Mouse (Mus musculus) neural tube, embryonic 15.5 days (tissue): Measurements from ENCODE around the gene Mrpl23. TPM values are rescaled to one million over a fixed set of nuclear protein-coding genes. Genes with fewer than 3 reads are reported as not detected.

Experiments
- ATAC-seq: fragments of 200-750 bp; cut with Nextera tagmentation; 2 replicates; pipeline ENCODE4 v1.8.0; 2017; ENCODE audit warnings: mild to moderate bottlenecking, moderate TSS enrichment, moderate library complexity; ENCODE audit not compliant: low FRiP score
- H3K27ac ChIP-seq: fragments of 300-500 bp; sonication (generic); replicated peaks from 2 replicates; pipeline ENCODE4 v1.5.1; 2015; ENCODE audit warnings: mild to moderate bottlenecking, inconsistent platforms
- H3K27me3 ChIP-seq: fragments of 300-500 bp; sonication (generic); replicated peaks from 2 replicates; pipeline ENCODE4 v1.6.1; 2015; ENCODE audit warnings: inconsistent platforms
- H3K36me3 ChIP-seq: fragments of 300-500 bp; sonication (generic); 2 replicates; pipeline ENCODE4 v1.6.1; 2015; ENCODE audit warnings: inconsistent platforms
- H3K4me1 ChIP-seq: fragments of 300-500 bp; sonication (generic); 2 replicates; pipeline ENCODE4 v1.6.1; 2015; ENCODE audit warnings: inconsistent platforms
- H3K4me2 ChIP-seq: fragments of 300-500 bp; sonication (generic); 2 replicates; pipeline ENCODE4 v1.6.1; 2015; ENCODE audit warnings: inconsistent platforms, mild to moderate bottlenecking, moderate library complexity
- H3K4me3 ChIP-seq: fragments of 300-500 bp; sonication (generic); replicated peaks from 2 replicates; pipeline ENCODE4 v1.5.1; 2015; ENCODE audit warnings: mild to moderate bottlenecking, inconsistent platforms
- H3K9ac ChIP-seq: fragments of 300-500 bp; sonication (generic); replicated peaks from 2 replicates; pipeline ENCODE4 v1.6.1; 2015; ENCODE audit warnings: mild to moderate bottlenecking, inconsistent platforms
- H3K9me3 ChIP-seq: fragments of 300-500 bp; sonication (generic); replicated peaks from 2 replicates; pipeline ENCODE4 v1.6.1; 2016; ENCODE audit warnings: inconsistent platforms
- WGBS: fragments of 180-500 bp; shearing (Covaris S2); methylation state at CpG from one replicate; pipeline ENCODE4 v1.1.7; 2015; ENCODE audit warnings: mixed read lengths; 5-methylcytosine and 5-hydroxymethylcytosine counted together
- polyA plus RNA-seq: library from polyadenylated mRNA; unstranded; fragments of >200 nt; fragmentation: Nextera tagmentation; extraction: Ambion mirVana; gene quantifications from 2 replicates; pipeline ENCODE4 v1.2.1, GENCODE M21; 2015

The Mrpl23 gene
- polyA plus RNA-seq, 1 experiment from 2014 or later = 27.9 TPM

- H3K27ac ChIP-seq = no peak overlapping the region
- WGBS = 48% methylated on average over 11 of the region's 11 CpGs
Measured at GRCm38 (mm10) chr7:142553417-142554335, 21.2 kb downstream of the Mrpl23 start.

DNA sequence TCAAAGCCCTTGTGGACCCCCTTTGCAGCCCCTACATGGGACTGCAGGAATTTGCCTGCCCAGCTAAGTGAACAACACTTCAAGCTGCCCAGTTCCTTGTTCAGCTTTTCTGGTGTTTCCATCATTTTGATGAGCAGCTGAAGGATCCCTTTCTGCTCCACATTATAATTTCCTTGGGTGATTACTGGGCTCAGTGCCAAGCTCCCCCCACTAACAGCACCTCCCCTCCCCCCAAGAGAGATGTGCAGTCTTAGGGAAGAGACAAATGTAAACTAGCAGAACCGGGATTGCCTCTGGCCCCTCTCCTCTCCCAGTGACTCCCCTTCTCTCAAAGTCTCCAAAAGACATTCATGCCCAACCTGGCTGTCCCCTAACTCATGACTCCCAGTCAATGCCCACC lies 22.1 kb downstream of the Mrpl23 start:
- Histone ChIP-seq H3K4me1 (peaks cover 15% of the 10 kb centered on the region), H3K9ac (no peak overlapping the region), H3K9me3 (no peaks in the 10 kb centered on the region), H3K27ac (no peak overlapping the region), H3K36me3 (no peaks in the 10 kb centered on the region), H3K4me3 (no peak overlapping the region), H3K27me3 (no peaks in the 10 kb centered on the region), H3K4me2 (no peak overlapping the region)
- 27% methylated on average over 1 of the region's 1 CpGs for WGBS
- ATAC-seq = no peak

More at GRCm38 (mm10) chr7:142553417-142554335, 21.2 kb downstream of the Mrpl23 start:
- no peaks in the 10 kb centered on the region for H3K36me3 ChIP-seq
- no peak for ATAC-seq
- no peak overlapping the region for H3K4me3 ChIP-seq
- no peaks in the 10 kb centered on the region for H3K9me3 ChIP-seq
- no peaks in the 10 kb centered on the region for H3K27me3 ChIP-seq
- no peak overlapping the region for H3K4me2 ChIP-seq
- H3K4me1 ChIP-seq = peaks cover 15% of the 10 kb centered on the region
- H3K9ac ChIP-seq = no peak overlapping the region

DNA sequence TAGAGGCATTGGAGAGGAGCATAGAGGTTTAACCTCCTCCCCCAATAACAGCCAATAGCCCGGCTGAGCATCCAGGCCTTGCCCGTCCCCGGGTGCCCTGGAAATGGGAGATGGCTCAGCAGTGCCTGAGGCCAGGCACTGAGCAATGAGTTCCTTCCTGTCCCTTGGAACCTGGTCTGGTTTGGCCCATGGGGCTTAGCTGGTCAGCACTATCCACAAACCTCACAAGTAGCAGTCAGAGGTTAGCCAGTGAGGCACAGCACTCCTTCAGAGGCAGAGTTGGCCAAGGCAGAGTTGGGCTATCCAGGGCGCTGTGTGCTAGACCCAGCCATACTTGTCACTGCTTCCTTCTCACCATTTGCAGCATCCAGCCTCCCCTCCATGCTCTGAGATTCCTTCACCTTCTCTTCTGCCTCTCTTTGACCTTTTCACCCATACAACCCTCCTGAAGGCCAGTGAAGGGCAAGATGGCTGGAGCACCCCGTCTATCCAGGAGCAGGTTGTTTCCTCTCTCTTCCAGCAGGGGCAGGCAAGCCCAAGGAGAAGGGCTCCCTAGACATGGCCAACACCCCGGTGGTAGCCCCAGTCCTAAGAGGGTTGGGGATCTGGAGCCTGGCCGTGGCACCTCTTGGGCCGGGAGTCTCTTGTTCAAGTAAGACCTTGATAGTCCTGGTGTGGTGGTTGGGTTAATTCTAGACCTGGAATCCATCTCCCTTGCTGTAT lies 23.0 kb downstream of the Mrpl23 start:
- peaks cover 15% of the 10 kb centered on the region for H3K4me1 ChIP-seq
- H3K9ac ChIP-seq = no peak overlapping the region
- no peak overlapping the region for H3K27ac ChIP-seq
- no peak for ATAC-seq
- 91% methylated on average over 8 of the region's 8 CpGs for WGBS
- H3K27me3 ChIP-seq = no peaks in the 10 kb centered on the region
- H3K9me3 ChIP-seq = no peaks in the 10 kb centered on the region
- H3K36me3 ChIP-seq = no peaks in the 10 kb centered on the region
- no peak overlapping the region for H3K4me2 ChIP-seq
- H3K4me3 ChIP-seq = no peak overlapping the region

DNA sequence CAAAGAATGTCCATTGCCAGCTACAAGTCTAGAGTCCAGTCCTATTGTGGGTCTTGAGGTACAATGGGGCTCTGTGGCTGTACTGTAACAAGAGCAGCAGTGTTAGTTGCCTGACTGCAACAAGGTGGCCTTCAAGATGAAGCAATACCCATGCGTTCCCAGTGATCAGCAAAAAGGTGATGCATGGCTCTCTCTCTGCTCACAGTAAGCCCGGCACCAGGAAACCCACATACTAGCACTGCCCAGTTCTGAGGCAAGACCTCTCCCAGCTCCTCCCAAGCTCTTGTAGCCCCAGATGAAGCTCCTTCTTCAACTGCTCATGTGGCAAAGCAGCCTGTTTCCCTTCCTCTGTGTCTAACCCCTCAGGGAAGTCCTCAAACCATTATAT lies 23.6 kb downstream of the Mrpl23 start:
- Histone ChIP-seq H3K4me2 (no peak overlapping the region), H3K27me3 (no peaks in the 10 kb centered on the region), H3K27ac (no peak overlapping the region), H3K9ac (no peak overlapping the region), H3K36me3 (no peaks in the 10 kb centered on the region), H3K4me3 (no peak overlapping the region), H3K4me1 (peaks cover 15% of the 10 kb centered on the region), H3K9me3 (no peaks in the 10 kb centered on the region)
- ATAC-seq = no peak
- WGBS = 100% methylated on average over 2 of the region's 2 CpGs

- WGBS = 79% methylated on average over 6 of the region's 6 CpGs
- Histone ChIP-seq H3K27me3 (0 out of 2 replicates have a peak, but pooled peaks cover 2% of the 10 kb centered on the region), H3K9me3 (no peaks in the 10 kb centered on the region), H3K9ac (no peak overlapping the region), H3K4me2 (no peak overlapping the region), H3K36me3 (no peaks in the 10 kb centered on the region), H3K27ac (no peak overlapping the region), H3K4me3 (no peak overlapping the region), H3K4me1 (peaks cover 28% of the 10 kb centered on the region)
- ATAC-seq = no peak
Measured at GRCm38 (mm10) chr7:142557696-142558095, 25.2 kb downstream of the Mrpl23 start.

DNA sequence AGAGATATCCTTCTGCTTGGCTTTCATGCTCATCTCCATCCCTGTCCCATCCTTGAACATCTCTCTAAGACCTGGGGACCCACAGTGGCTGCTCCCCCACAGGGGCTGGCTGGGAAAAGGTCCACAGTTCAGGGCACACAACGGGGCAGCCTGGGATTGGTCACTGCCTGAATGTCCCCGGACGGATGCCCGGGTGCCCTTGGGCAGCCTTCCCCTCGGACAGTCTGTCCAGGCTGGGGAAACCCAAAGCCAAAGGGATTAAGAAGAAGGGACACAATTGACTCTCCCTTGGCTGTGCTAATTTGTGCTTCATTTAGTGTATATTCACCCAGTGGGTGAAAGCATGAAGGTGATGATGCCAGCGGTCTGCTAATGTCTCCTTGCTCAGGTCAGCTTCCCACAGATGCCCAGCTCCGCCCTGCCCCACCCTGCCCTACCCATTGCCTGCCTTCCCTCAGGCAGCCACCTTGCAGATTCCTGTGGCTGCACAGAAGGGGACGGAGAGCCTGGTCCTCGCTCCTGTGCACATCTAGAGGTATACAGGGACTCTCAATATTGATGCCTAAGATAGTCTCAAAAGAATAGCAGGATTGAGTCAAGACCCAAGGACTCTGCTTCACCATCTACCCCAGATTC lies 26.1 kb downstream of the Mrpl23 start:
- no peak overlapping the region for H3K9ac ChIP-seq
- no peak overlapping the region for H3K27ac ChIP-seq
- H3K4me3 ChIP-seq = no peak overlapping the region
- H3K9me3 ChIP-seq = no peaks in the 10 kb centered on the region
- H3K36me3 ChIP-seq = no peaks in the 10 kb centered on the region
- no peak overlapping the region for H3K4me2 ChIP-seq
- ATAC-seq = no peak
- peaks cover 33% of the 10 kb centered on the region for H3K4me1 ChIP-seq
- WGBS = 98% methylated on average over 9 of the region's 9 CpGs
- H3K27me3 ChIP-seq = 0 out of 2 replicates have a peak, but pooled peaks cover 2% of the 10 kb centered on the region

DNA sequence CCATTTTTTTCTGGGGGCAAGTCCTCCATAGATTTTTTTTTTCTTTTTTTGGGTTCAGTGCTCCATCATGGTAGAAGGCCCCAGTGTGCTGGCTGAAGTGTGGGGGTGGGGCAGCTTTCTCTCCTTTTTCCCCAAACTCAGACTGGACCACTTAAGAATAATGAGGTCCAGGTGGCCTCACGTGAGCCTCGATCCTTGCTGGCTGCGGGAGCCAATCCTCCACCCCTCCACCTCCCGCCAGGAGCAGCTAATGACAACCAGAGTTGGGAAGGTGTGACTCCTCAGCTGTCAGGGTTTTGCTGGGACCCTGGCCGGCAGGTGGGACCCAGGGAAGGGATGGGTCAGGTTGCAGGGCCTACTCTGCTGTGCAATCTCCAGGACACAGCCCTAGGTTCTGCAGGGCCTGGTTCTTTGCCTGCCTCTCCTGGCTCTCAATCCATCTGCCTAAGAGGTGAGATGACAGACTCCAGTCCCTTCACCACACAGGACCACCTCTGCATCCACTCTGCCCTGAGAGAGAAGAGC lies 27.2 kb downstream of the Mrpl23 start:
- H3K36me3 ChIP-seq = no peaks in the 10 kb centered on the region
- H3K9me3 ChIP-seq = no peaks in the 10 kb centered on the region
- ATAC-seq = no peak
- H3K4me2 ChIP-seq = no peak overlapping the region
- H3K27me3 ChIP-seq = 0 out of 2 replicates have a peak, but pooled peaks cover 2% of the 10 kb centered on the region
- H3K9ac ChIP-seq = no peak overlapping the region
- H3K4me1 ChIP-seq = peaks cover 23% of the 10 kb centered on the region; the same call in 1 of the 2 replicates
- H3K27ac ChIP-seq = no peak overlapping the region
- H3K4me3 ChIP-seq = no peak overlapping the region
- whole genome bisulfite sequencing = 70% methylated on average over 5 of the region's 5 CpGs

GRCm38 (mm10) chr7:142560942-142561855 lies 28.7 kb downstream of the Mrpl23 start:
- Histone ChIP-seq H3K4me3 (no peak overlapping the region), H3K27me3 (0 out of 2 replicates have a peak, but pooled peaks cover 2% of the 10 kb centered on the region), H3K4me2 (no peak overlapping the region), H3K9me3 (no peaks in the 10 kb centered on the region), H3K9ac (no peak overlapping the region), H3K36me3 (no peaks in the 10 kb centered on the region), H3K4me1 (peaks cover 18% of the 10 kb centered on the region; the same call in 1 of the 2 replicates), H3K27ac (no peak overlapping the region)
- 42% methylated on average over 18 of the region's 18 CpGs for WGBS
- no peak for ATAC-seq

DNA sequence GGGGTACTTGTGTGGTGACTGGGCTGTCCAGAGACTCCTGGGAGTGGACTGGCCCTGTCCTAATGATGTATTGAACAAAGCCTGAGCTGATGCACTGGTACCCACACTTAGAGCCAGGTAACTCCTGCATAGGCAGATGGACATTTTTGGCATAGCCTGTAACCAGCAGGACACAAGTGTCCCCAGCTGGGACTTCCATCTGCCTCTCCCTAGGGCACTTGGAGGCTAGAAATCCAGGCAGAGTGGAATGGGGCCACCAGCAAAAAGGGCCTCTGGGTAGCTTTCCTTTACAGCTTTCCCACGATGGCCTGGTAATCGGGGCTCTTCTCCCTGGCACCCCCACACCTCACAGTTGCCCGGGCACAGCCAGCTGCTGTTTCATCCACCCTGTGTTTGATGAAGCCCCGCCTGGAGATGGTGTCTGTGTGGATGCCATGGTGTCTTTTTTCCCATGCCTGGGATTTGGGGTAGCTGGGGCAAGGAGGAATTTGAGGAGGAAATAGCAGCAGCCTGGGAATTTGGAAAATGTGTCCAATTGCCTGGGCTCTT lies 29.4 kb downstream of the Mrpl23 start:
- H3K4me2 ChIP-seq = no peak overlapping the region
- no peaks in the 10 kb centered on the region for H3K9me3 ChIP-seq
- H3K4me1 ChIP-seq = peaks cover 18% of the 10 kb centered on the region; the same call in 1 of the 2 replicates
- 72% methylated on average over 4 of the region's 4 CpGs for WGBS
- no peak overlapping the region for H3K9ac ChIP-seq
- no peak overlapping the region for H3K4me3 ChIP-seq
- no peak for ATAC-seq
- 0 out of 2 replicates have a peak, but pooled peaks cover 2% of the 10 kb centered on the region for H3K27me3 ChIP-seq
- no peaks in the 10 kb centered on the region for H3K36me3 ChIP-seq
- H3K27ac ChIP-seq = no peak overlapping the region

DNA sequence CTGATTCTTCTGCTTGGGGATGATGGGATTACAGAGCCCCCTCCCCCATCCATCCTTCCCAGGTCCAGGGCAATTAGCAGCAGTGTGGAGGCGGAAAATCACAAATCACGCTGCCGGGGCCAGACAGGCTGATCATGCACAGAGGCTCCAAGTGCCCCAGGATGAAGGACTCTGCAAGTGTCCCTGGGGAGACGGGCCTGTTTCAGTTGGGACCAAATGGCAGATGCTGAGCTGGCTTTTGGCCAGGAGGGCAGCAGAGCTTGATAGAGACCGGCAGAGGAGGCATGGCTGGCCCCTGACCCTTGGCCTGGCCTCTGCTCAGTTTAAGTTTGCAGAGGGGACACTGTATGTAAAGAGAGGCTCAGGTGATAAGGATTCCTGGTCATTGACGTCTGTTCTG lies 30.7 kb downstream of the Mrpl23 start:
- Histone ChIP-seq H3K27me3 (0 out of 2 replicates have a peak, but pooled peaks cover 2% of the 10 kb centered on the region), H3K9me3 (no peaks in the 10 kb centered on the region), H3K36me3 (no peaks in the 10 kb centered on the region), H3K4me1 (peaks cover 18% of the 10 kb centered on the region; the same call in 1 of the 2 replicates), H3K9ac (no peak overlapping the region), H3K4me2 (no peak overlapping the region), H3K27ac (no peak overlapping the region), H3K4me3 (no peak overlapping the region)
- ATAC-seq = no peak
- 27% methylated on average over 6 of the region's 6 CpGs for WGBS
